Mouse (Mus musculus): ENCODE results near the gene Slit1. TPM values are rescaled to one million over a fixed set of nuclear protein-coding genes. Genes with fewer than 3 reads are reported as not detected.

Slit1 gene
- polyA plus RNA-seq, 1 experiment from 2014 or later = 0.68 TPM

- Histone ChIP-seq H3K4me1 (ENCODE audit: control insufficient read depth, insufficient read depth, low read length) (no peaks in the 10 kb centered on the region), H3K9me3 (ENCODE audit: control insufficient read depth, low read length) (no peaks in the 10 kb centered on the region), H3K36me3 (ENCODE audit: control insufficient read depth, insufficient read depth, low read length) (no peaks in the 10 kb centered on the region), H3K27ac (ENCODE audit: low read length) (no peak overlapping the region), H3K9ac (ENCODE audit: low read depth, low read length) (no peak overlapping the region), H3K4me3 (ENCODE audit: low read length) (no peak overlapping the region), H3K4me2 (ENCODE audit: low read depth, low read length) (no peak overlapping the region), H3K27me3 (replicated peaks; ENCODE audit: control insufficient read depth, insufficient read depth, low read length) (no peaks in the 10 kb centered on the region)
- ATAC-seq = no peak
- WGBS = 51% methylated on average over 9 of the region's 9 CpGs
Measured at GRCm38 (mm10) chr19:41697111-41697806, 46.2 kb downstream of the Slit1 start.

GRCm38 (mm10) chr19:41696443-41696842 lies 47.0 kb downstream of the Slit1 start:
- Histone ChIP-seq H3K4me3 (ENCODE audit: low read length) (no peak overlapping the region), H3K9me3 (ENCODE audit: control insufficient read depth, low read length) (no peaks in the 10 kb centered on the region), H3K27me3 (replicated peaks; ENCODE audit: control insufficient read depth, insufficient read depth, low read length) (no peaks in the 10 kb centered on the region), H3K4me2 (ENCODE audit: low read depth, low read length) (no peak overlapping the region), H3K27ac (ENCODE audit: low read length) (no peak overlapping the region), H3K9ac (ENCODE audit: low read depth, low read length) (no peak overlapping the region), H3K36me3 (ENCODE audit: control insufficient read depth, insufficient read depth, low read length) (no peaks in the 10 kb centered on the region), H3K4me1 (ENCODE audit: control insufficient read depth, insufficient read depth, low read length) (no peaks in the 10 kb centered on the region)
- ATAC-seq = no peak
- 79% methylated on average over 9 of the region's 9 CpGs for WGBS

GRCm38 (mm10) chr19:41695046-41695445 lies 48.4 kb downstream of the Slit1 start:
- Histone ChIP-seq H3K9me3 (ENCODE audit: control insufficient read depth, low read length) (no peaks in the 10 kb centered on the region), H3K9ac (ENCODE audit: low read depth, low read length) (no peak overlapping the region), H3K4me2 (ENCODE audit: low read depth, low read length) (no peak overlapping the region), H3K27ac (ENCODE audit: low read length) (no peak overlapping the region), H3K4me3 (ENCODE audit: low read length) (no peak overlapping the region), H3K27me3 (replicated peaks; ENCODE audit: control insufficient read depth, insufficient read depth, low read length) (no peaks in the 10 kb centered on the region), H3K4me1 (ENCODE audit: control insufficient read depth, insufficient read depth, low read length) (no peaks in the 10 kb centered on the region), H3K36me3 (ENCODE audit: control insufficient read depth, insufficient read depth, low read length) (no peaks in the 10 kb centered on the region)
- ATAC-seq = no peak
- WGBS = 68% methylated on average over 6 of the region's 6 CpGs

- Histone ChIP-seq H3K9me3 (ENCODE audit: control insufficient read depth, low read length) (no peaks in the 10 kb centered on the region), H3K4me3 (ENCODE audit: low read length) (no peak overlapping the region), H3K27ac (ENCODE audit: low read length) (no peak overlapping the region), H3K36me3 (ENCODE audit: control insufficient read depth, insufficient read depth, low read length) (no peaks in the 10 kb centered on the region), H3K27me3 (replicated peaks; ENCODE audit: control insufficient read depth, insufficient read depth, low read length) (no peaks in the 10 kb centered on the region), H3K4me2 (ENCODE audit: low read depth, low read length) (no peak overlapping the region), H3K4me1 (ENCODE audit: control insufficient read depth, insufficient read depth, low read length) (no peaks in the 10 kb centered on the region), H3K9ac (ENCODE audit: low read depth, low read length) (no peak overlapping the region)
- 66% methylated on average over 9 of the region's 9 CpGs for WGBS
- ATAC-seq = no peak
Measured at GRCm38 (mm10) chr19:41694610-41695009, 48.9 kb downstream of the Slit1 start.

GRCm38 (mm10) chr19:41693727-41694126 lies 49.7 kb downstream of the Slit1 start:
- Histone ChIP-seq H3K4me3 (ENCODE audit: low read length) (no peak overlapping the region), H3K27ac (ENCODE audit: low read length) (no peak overlapping the region), H3K9me3 (ENCODE audit: control insufficient read depth, low read length) (no peaks in the 10 kb centered on the region), H3K4me1 (ENCODE audit: control insufficient read depth, insufficient read depth, low read length) (no peaks in the 10 kb centered on the region), H3K27me3 (replicated peaks; ENCODE audit: control insufficient read depth, insufficient read depth, low read length) (no peaks in the 10 kb centered on the region), H3K36me3 (ENCODE audit: control insufficient read depth, insufficient read depth, low read length) (no peaks in the 10 kb centered on the region), H3K9ac (ENCODE audit: low read depth, low read length) (no peak overlapping the region), H3K4me2 (ENCODE audit: low read depth, low read length) (no peak overlapping the region)
- ATAC-seq = no peak
- 39% methylated on average over 5 of the region's 5 CpGs for whole genome bisulfite sequencing

- no peaks in the 10 kb centered on the region for H3K4me1 ChIP-seq (ENCODE audit: control insufficient read depth, insufficient read depth, low read length)
- no peaks in the 10 kb centered on the region for H3K9me3 ChIP-seq (ENCODE audit: control insufficient read depth, low read length)
- no peak overlapping the region for H3K9ac ChIP-seq (ENCODE audit: low read depth, low read length)
- no peak for ATAC-seq
- H3K4me2 ChIP-seq (ENCODE audit: low read depth, low read length) = no peak overlapping the region
- WGBS = 71% methylated on average over 10 of the region's 10 CpGs
- H3K4me3 ChIP-seq (ENCODE audit: low read length) = no peak overlapping the region
- H3K27me3 ChIP-seq (replicated peaks; ENCODE audit: control insufficient read depth, insufficient read depth, low read length) = no peaks in the 10 kb centered on the region; the same call in 1 of the 2 replicates
- no peak overlapping the region for H3K27ac ChIP-seq (ENCODE audit: low read length)
- H3K36me3 ChIP-seq (ENCODE audit: control insufficient read depth, insufficient read depth, low read length) = no peaks in the 10 kb centered on the region
Measured at GRCm38 (mm10) chr19:41690064-41690463, 53.4 kb downstream of the Slit1 start.

- WGBS = 63% methylated on average over 13 of the region's 13 CpGs
- H3K4me2 ChIP-seq (ENCODE audit: low read depth, low read length) = no peak overlapping the region
- no peaks in the 10 kb centered on the region; the same call in 1 of the 2 replicates for H3K27me3 ChIP-seq (replicated peaks; ENCODE audit: control insufficient read depth, insufficient read depth, low read length)
- no peaks in the 10 kb centered on the region for H3K9me3 ChIP-seq (ENCODE audit: control insufficient read depth, low read length)
- H3K36me3 ChIP-seq (ENCODE audit: control insufficient read depth, insufficient read depth, low read length) = no peaks in the 10 kb centered on the region
- H3K4me1 ChIP-seq (ENCODE audit: control insufficient read depth, insufficient read depth, low read length) = no peaks in the 10 kb centered on the region
- H3K9ac ChIP-seq (ENCODE audit: low read depth, low read length) = no peak overlapping the region
- ATAC-seq = no peak
- no peak overlapping the region for H3K27ac ChIP-seq (ENCODE audit: low read length)
- no peak overlapping the region for H3K4me3 ChIP-seq (ENCODE audit: low read length)
Measured at GRCm38 (mm10) chr19:41688251-41688650, 55.2 kb downstream of the Slit1 start.

- no peak for ATAC-seq
- WGBS = 75% methylated on average over 8 of the region's 8 CpGs
- no peak overlapping the region for H3K4me2 ChIP-seq (ENCODE audit: low read depth, low read length)
Measured at GRCm38 (mm10) chr19:41687836-41688235, 55.6 kb downstream of the Slit1 start.

GRCm38 (mm10) chr19:41686194-41686593 lies 57.3 kb downstream of the Slit1 start:
- Histone ChIP-seq H3K4me1 (ENCODE audit: control insufficient read depth, insufficient read depth, low read length) (no peaks in the 10 kb centered on the region), H3K9ac (ENCODE audit: low read depth, low read length) (no peak overlapping the region), H3K9me3 (ENCODE audit: control insufficient read depth, low read length) (no peaks in the 10 kb centered on the region), H3K4me3 (ENCODE audit: low read length) (no peak overlapping the region), H3K27me3 (replicated peaks; ENCODE audit: control insufficient read depth, insufficient read depth, low read length) (no peaks in the 10 kb centered on the region; the same call in 1 of the 2 replicates), H3K36me3 (ENCODE audit: control insufficient read depth, insufficient read depth, low read length) (no peaks in the 10 kb centered on the region), H3K27ac (ENCODE audit: low read length) (no peak overlapping the region), H3K4me2 (ENCODE audit: low read depth, low read length) (no peak overlapping the region)
- ATAC-seq = no peak
- WGBS = 87% methylated on average over 2 of the region's 2 CpGs

More at GRCm38 (mm10) chr19:41687836-41688235, 55.6 kb downstream of the Slit1 start:
- Histone ChIP-seq H3K27me3 (replicated peaks; ENCODE audit: control insufficient read depth, insufficient read depth, low read length) (no peaks in the 10 kb centered on the region; the same call in 1 of the 2 replicates), H3K27ac (ENCODE audit: low read length) (no peak overlapping the region), H3K4me1 (ENCODE audit: control insufficient read depth, insufficient read depth, low read length) (no peaks in the 10 kb centered on the region), H3K9ac (ENCODE audit: low read depth, low read length) (no peak overlapping the region), H3K4me3 (ENCODE audit: low read length) (no peak overlapping the region), H3K36me3 (ENCODE audit: control insufficient read depth, insufficient read depth, low read length) (no peaks in the 10 kb centered on the region), H3K9me3 (ENCODE audit: control insufficient read depth, low read length) (no peaks in the 10 kb centered on the region)

Data from intestine, embryonic 16.5 days (tissue).